Mouse (Mus musculus) gastrocnemius, adult 2 months (tissue): ENCODE measurements around the gene Mrpl47. TPM values are rescaled to one million over a fixed set of nuclear protein-coding genes. Genes with fewer than 3 reads are reported as not detected.

ENCODE experiments used
- DNase-seq: peaks from one replicate; pipeline ENCODE4 v3.0.0; 2022
- H3K27ac ChIP-seq: fragments of 200-600 bp; 2 replicates; pipeline ENCODE4 v1.8.1; 2022; ENCODE audit warnings: mild to moderate bottlenecking
- H3K4me3 ChIP-seq: fragments of 200-600 bp; 2 replicates; pipeline ENCODE4 v1.8.1; 2022; ENCODE audit warnings: mild to moderate bottlenecking, moderate library complexity
- CTCF ChIP-seq: fragments of 200-600 bp; IDR thresholded peaks from 2 replicates; pipeline ENCODE4 v1.8.1; 2022; ENCODE audit warnings: antibody characterized with exemption, mild to moderate bottlenecking, moderate library complexity
- intact Hi-C: fragments of 180-260 bp; cut with DNase I; formaldehyde crosslinking; loops from one replicate; pipeline ENCODE4 v1.15.1; 2025
- total RNA-seq, 2 experiments: library from RNA; stranded (reverse); gene quantifications; 2 replicates each; pipeline ENCODE4 v1.2.3; 2021

Gene Mrpl47
- total RNA-seq, 2 experiments from 2014 or later = 24.5 to 36.0 TPM

DNA sequence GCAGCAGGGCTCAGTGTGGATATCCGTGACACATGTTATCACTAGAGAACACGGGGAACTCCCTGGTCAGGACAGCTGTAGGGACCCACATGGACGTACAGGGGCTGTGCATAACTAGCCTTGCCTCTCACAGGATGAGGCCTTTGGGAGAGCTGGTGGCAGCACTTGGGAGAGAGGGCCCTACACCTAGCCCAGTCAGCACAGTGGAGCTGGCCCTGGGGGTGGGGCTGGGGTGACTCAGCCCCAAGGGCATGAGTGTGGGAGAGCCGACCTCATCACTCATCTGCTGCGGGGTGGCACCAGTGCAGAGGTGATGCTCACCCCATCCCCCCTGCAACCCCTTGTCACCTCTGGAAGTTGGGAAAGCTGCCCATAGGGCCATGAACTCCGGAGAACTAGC is 61.0 kb downstream of the Mrpl47 start:
- no peak overlapping the region for H3K27ac ChIP-seq
- no peak for DNase-seq
- H3K4me3 ChIP-seq = no peak overlapping the region
- TF ChIP-seq CTCF = no peak
- intact Hi-C loops = no loop called here

Other genes starting within 250 kb of the Mrpl47 start
- gene Kcnmb3, start 245.4 kb downstream of the Mrpl47 start, total RNA-seq = not detected
- 10 to 100 TPM; 31.8 to 33.1 TPM for gene Zfp639, start 227.3 kb downstream of the Mrpl47 start, total RNA-seq
- 100 to 1,000 TPM; 216 to 304 TPM for gene Mfn1, start 208.1 kb downstream of the Mrpl47 start, total RNA-seq
- gene Gnb4, start 121.0 kb downstream of the Mrpl47 start, total RNA-seq = 1 to 10 TPM; 4.3 to 7.2 TPM
- gene Actl6a, start 31.3 kb downstream of the Mrpl47 start, total RNA-seq = 10 to 100 TPM; 13.1 to 16.0 TPM
- 100 to 1,000 TPM; 524 to 701 TPM for gene Ndufb5, start 615 bp downstream of the Mrpl47 start, total RNA-seq
- 100 to 1,000 TPM; 188 to 287 TPM for gene Usp13, start 79.9 kb upstream of the Mrpl47 start, total RNA-seq